Mouse (Mus musculus): ENCODE results near the gene Cchcr1. TPM values are rescaled to one million over a fixed set of nuclear protein-coding genes. Genes with fewer than 3 reads are reported as not detected.
"Not testable (repeated sequence)": the region's sequence is repeated elsewhere in the genome, so short reads cannot be mapped to it uniquely, and the experiment has no call there.

Gene Cchcr1
- polyA plus RNA-seq, 1 experiment = 294 TPM

GRCm38 (mm10) chr17:35506881-35507280 is 10.0 kb upstream of the Cchcr1 start:
- Histone ChIP-seq H3K27me3 (ENCODE audit: control insufficient read depth, insufficient read depth, low read length) (no peaks in the 10 kb centered on the region), H3K27ac (ENCODE audit: control insufficient read depth, insufficient read depth, low read depth, low read length) (no peak overlapping the region), H3K4me1 (ENCODE audit: control insufficient read depth, insufficient read depth, low read length) (peaks cover 6% of the 10 kb centered on the region), H3K4me3 (ENCODE audit: control insufficient read depth, low read depth, low read length) (peak overlapping the region; percentile 74), H3K36me3 (ENCODE audit: control insufficient read depth, insufficient read depth, low read length) (no peaks in the 10 kb centered on the region)
- no peak for TF ChIP-seq POLR2A (IDR thresholded peaks at IDR 0.05; ENCODE audit: control insufficient read depth, low read depth, low read length)
- TF ChIP-seq CTCF (IDR thresholded peaks at IDR 0.05; ENCODE audit: control insufficient read depth, insufficient read depth, insufficient replicate concordance, low read depth, low read length) = no peak

DNA sequence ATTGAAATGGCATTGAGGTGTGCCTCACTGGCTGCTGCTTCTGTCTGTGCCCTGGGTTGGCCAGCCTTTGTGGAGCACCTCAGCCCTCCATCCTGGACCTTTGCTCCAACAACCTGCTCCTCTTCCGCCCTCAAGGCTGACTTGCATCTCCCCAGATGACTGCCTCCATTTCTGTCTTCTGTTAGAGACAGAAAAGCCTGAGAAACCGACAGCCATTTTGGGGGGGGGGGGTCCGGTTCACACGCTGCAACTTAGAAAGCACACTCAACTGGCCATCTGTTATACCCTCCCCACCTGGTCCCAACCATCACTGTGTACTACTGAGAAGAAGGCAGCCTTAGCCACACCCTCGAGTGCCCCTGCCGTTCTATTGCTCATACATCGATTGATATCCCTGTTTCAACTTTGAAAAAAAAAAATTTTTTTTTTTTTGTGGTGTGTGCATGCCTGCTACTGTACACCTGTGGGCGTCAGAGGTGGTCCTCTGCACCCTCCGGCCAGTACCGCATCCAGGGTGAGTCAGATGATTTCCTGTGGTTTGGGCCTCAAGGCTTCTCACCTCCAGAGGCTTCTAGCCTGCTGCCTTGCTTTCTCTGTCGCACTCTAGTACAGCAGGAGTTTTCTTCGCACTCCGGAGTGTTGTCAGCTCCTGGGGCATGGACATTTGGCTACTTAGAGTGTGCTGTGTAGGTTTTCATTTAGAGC is 9.2 kb upstream of the Cchcr1 start:
- Histone ChIP-seq H3K27me3 (ENCODE audit: control insufficient read depth, insufficient read depth, low read length) (no peaks in the 10 kb centered on the region), H3K4me1 (ENCODE audit: control insufficient read depth, insufficient read depth, low read length) (peaks cover 6% of the 10 kb centered on the region), H3K4me3 (ENCODE audit: control insufficient read depth, low read depth, low read length) (no peak overlapping the region), H3K27ac (ENCODE audit: control insufficient read depth, insufficient read depth, low read depth, low read length) (no peak overlapping the region), H3K36me3 (ENCODE audit: control insufficient read depth, insufficient read depth, low read length) (no peaks in the 10 kb centered on the region)
- no peak for TF ChIP-seq CTCF (IDR thresholded peaks at IDR 0.05; ENCODE audit: control insufficient read depth, insufficient read depth, insufficient replicate concordance, low read depth, low read length)
- TF ChIP-seq POLR2A (IDR thresholded peaks at IDR 0.05; ENCODE audit: control insufficient read depth, low read depth, low read length) = no peak

DNA sequence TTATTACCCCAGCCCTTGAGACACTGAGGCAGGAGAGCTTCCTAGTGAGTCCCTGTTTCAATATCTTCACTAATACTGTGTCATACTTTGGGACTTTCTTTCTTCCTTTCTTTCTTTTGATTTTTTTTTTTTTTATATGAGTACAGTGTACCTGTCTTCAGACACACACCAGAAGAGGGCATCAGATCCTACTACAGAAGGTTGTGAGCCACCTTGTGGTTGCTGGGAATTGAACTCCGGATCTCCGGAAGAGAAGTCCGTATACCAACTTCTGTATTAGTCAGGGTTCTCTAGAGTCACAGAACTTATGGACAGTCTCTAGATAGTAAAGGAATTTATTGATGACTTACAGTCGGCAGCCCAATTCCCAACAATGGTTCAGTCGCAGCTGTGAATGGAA is 8.6 kb upstream of the Cchcr1 start:
- not testable (repeated sequence) for H3K27ac ChIP-seq (ENCODE audit: control insufficient read depth, insufficient read depth, low read depth, low read length); H3K4me3 ChIP-seq (ENCODE audit: control insufficient read depth, low read depth, low read length); H3K36me3 ChIP-seq (ENCODE audit: control insufficient read depth, insufficient read depth, low read length); H3K27me3 ChIP-seq (ENCODE audit: control insufficient read depth, insufficient read depth, low read length); H3K4me1 ChIP-seq (ENCODE audit: control insufficient read depth, insufficient read depth, low read length)

DNA sequence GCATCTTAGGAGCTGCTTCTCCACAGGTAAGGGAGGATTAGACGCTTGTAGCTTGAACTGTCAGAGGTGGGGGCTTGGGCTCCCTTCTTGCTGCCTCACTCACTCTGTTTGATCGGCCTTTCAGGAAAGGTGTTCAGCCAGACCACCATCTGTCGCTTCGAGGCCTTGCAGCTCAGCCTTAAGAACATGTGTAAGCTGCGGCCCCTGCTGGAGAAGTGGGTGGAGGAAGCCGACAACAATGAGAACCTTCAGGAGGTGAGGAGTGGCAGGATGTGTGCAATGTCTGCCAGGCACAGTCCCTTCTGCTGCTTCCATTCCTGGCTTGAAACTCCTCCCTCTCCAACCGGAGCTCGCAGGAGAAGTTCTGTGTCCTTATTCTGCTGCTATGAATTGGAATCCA is 7.6 kb upstream of the Cchcr1 start:
- Histone ChIP-seq H3K4me3 (ENCODE audit: control insufficient read depth, low read depth, low read length) (no peak overlapping the region), H3K4me1 (ENCODE audit: control insufficient read depth, insufficient read depth, low read length) (peaks cover 6% of the 10 kb centered on the region), H3K36me3 (ENCODE audit: control insufficient read depth, insufficient read depth, low read length) (no peaks in the 10 kb centered on the region), H3K27me3 (ENCODE audit: control insufficient read depth, insufficient read depth, low read length) (no peaks in the 10 kb centered on the region), H3K27ac (ENCODE audit: control insufficient read depth, insufficient read depth, low read depth, low read length) (no peak overlapping the region)
- TF ChIP-seq POLR2A (IDR thresholded peaks at IDR 0.05; ENCODE audit: control insufficient read depth, low read depth, low read length) (no peak), CTCF (IDR thresholded peaks at IDR 0.05; ENCODE audit: control insufficient read depth, insufficient read depth, insufficient replicate concordance, low read depth, low read length) (peak; percentile 39; the same call in 1 of the 2 replicates)

DNA sequence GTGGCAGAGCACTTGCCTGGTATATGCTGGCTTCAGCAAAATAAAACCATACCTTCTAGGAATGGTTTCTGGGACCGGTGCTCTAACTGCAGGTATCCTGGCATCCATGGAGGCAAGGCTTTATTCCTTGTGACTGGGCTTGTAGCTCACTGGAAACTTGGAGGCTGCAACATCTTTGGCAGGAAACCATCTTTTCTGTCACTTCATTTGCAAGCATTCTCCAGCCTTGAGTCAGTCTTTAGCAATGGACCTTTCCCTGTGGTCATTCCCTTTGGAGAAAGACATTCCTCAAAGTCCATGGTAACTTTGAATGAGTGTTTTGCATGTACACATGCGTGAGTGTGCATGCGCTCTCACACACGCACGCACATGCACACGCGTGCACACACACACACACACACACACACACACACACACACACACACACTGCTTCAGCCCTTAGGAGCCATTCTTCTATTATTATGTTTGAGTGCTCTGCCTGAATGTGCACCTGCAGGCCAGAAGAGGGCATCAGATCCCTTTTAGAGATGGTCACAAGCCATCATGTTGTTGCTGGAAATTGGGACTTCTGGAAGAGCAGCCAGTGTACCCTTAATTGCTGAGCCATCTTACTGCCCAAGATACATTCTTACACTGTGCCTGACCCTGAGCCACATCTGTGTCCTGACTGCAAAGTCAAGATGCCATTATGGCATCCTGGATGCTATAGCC is 3.8 kb upstream of the Cchcr1 start:
- peaks cover 8% of the 10 kb centered on the region for H3K4me1 ChIP-seq (ENCODE audit: control insufficient read depth, insufficient read depth, low read length)
- no peak overlapping the region for H3K27ac ChIP-seq (ENCODE audit: control insufficient read depth, insufficient read depth, low read depth, low read length)
- no peak overlapping the region for H3K4me3 ChIP-seq (ENCODE audit: control insufficient read depth, low read depth, low read length)
- no peaks in the 10 kb centered on the region for H3K27me3 ChIP-seq (ENCODE audit: control insufficient read depth, insufficient read depth, low read length)
- TF ChIP-seq CTCF (IDR thresholded peaks at IDR 0.05; ENCODE audit: control insufficient read depth, insufficient read depth, insufficient replicate concordance, low read depth, low read length) = no peak
- H3K36me3 ChIP-seq (ENCODE audit: control insufficient read depth, insufficient read depth, low read length) = no peaks in the 10 kb centered on the region

DNA sequence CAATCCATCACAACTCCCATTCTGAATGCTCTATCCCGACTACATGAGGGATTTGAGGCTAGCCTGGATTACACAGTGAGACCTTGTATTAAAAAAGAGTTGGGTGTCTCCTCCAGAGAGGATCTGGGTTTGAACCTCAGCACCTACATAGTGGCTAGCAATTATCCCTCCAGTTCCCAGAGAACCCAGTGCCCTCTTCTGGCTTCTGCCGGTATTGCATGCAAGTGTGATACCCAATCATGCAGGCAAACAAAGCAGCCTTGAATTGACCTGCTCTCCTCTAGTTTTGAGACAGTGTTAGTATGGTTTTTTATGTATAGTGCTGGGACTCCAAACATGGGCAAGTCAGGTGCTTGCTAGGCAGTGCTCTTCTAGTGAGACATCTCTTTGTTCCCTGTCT is 3.0 kb upstream of the Cchcr1 start:
- Histone ChIP-seq H3K4me1 (ENCODE audit: control insufficient read depth, insufficient read depth, low read length) (peaks cover 8% of the 10 kb centered on the region), H3K4me3 (ENCODE audit: control insufficient read depth, low read depth, low read length) (no peak overlapping the region), H3K27me3 (ENCODE audit: control insufficient read depth, insufficient read depth, low read length) (no peaks in the 10 kb centered on the region), H3K27ac (ENCODE audit: control insufficient read depth, insufficient read depth, low read depth, low read length) (no peak overlapping the region), H3K36me3 (ENCODE audit: control insufficient read depth, insufficient read depth, low read length) (no peaks in the 10 kb centered on the region)
- TF ChIP-seq POLR2A (IDR thresholded peaks at IDR 0.05; ENCODE audit: control insufficient read depth, low read depth, low read length) (no peak), CTCF (IDR thresholded peaks at IDR 0.05; ENCODE audit: control insufficient read depth, insufficient read depth, insufficient replicate concordance, low read depth, low read length) (peak; percentile 43; the same call in 1 of the 2 replicates)

- TF ChIP-seq POLR2A (IDR thresholded peaks at IDR 0.05; ENCODE audit: control insufficient read depth, low read depth, low read length) (no peak), CTCF (IDR thresholded peaks at IDR 0.05; ENCODE audit: control insufficient read depth, insufficient read depth, insufficient replicate concordance, low read depth, low read length) (no peak)
- Histone ChIP-seq H3K27me3 (ENCODE audit: control insufficient read depth, insufficient read depth, low read length) (no peaks in the 10 kb centered on the region), H3K27ac (ENCODE audit: control insufficient read depth, insufficient read depth, low read depth, low read length) (no peak overlapping the region), H3K4me1 (ENCODE audit: control insufficient read depth, insufficient read depth, low read length) (peaks cover 8% of the 10 kb centered on the region), H3K4me3 (ENCODE audit: control insufficient read depth, low read depth, low read length) (no peak overlapping the region), H3K36me3 (ENCODE audit: control insufficient read depth, insufficient read depth, low read length) (no peaks in the 10 kb centered on the region)
Observed at GRCm38 (mm10) chr17:35514756-35515155, 2.1 kb upstream of the Cchcr1 start.

All from testis, adult 2 months (tissue).